Mouse (Mus musculus) embryonic facial prominence, embryonic 13.5 days (tissue): ENCODE results near the gene Ctsw. TPM values are rescaled to one million over a fixed set of nuclear protein-coding genes. Genes with fewer than 3 reads are reported as not detected.

ENCODE experiments used
- ATAC-seq: fragments of 200-750 bp; cut with Nextera tagmentation; 2 replicates; pipeline ENCODE4 v1.8.0; 2017; ENCODE audit warnings: low read depth; ENCODE audit not compliant: insufficient number of reproducible peaks, insufficient read depth, low FRiP score, low TSS enrichment
- H3K27ac ChIP-seq: fragments of 300-500 bp; sonication (generic); 2 replicates; pipeline ENCODE4 v1.5.1; 2015; ENCODE audit warnings: moderate library complexity, mild to moderate bottlenecking, inconsistent platforms
- H3K27me3 ChIP-seq: fragments of 300-500 bp; sonication (generic); 2 replicates; pipeline ENCODE4 v1.6.1; 2015; ENCODE audit warnings: mild to moderate bottlenecking, inconsistent platforms
- H3K36me3 ChIP-seq: fragments of 300-500 bp; sonication (generic); 2 replicates; pipeline ENCODE4 v1.6.1; 2015; ENCODE audit warnings: mild to moderate bottlenecking, inconsistent platforms
- H3K4me1 ChIP-seq: fragments of 300-500 bp; sonication (generic); 2 replicates; pipeline ENCODE4 v1.6.1; 2015; ENCODE audit warnings: inconsistent platforms
- H3K4me2 ChIP-seq: fragments of 300-500 bp; sonication (generic); 2 replicates; pipeline ENCODE4 v1.6.1; 2015; ENCODE audit warnings: moderate library complexity, mild to moderate bottlenecking, inconsistent platforms
- H3K4me3 ChIP-seq: fragments of 300-500 bp; sonication (generic); 2 replicates; pipeline ENCODE4 v1.5.1; 2015; ENCODE audit warnings: mild to moderate bottlenecking, inconsistent platforms
- H3K9ac ChIP-seq: fragments of 300-500 bp; sonication (generic); 2 replicates; pipeline ENCODE4 v1.6.1; 2015; ENCODE audit warnings: mild to moderate bottlenecking, inconsistent platforms
- H3K9me3 ChIP-seq: fragments of 300-500 bp; sonication (generic); 2 replicates; pipeline ENCODE4 v1.6.1; 2016; ENCODE audit warnings: inconsistent platforms
- WGBS: fragments of 180-500 bp; shearing (Covaris S2); methylation state at CpG from one replicate; pipeline ENCODE4 v1.1.7; 2015; ENCODE audit warnings: mixed read lengths; 5-methylcytosine and 5-hydroxymethylcytosine counted together
- polyA plus RNA-seq: library from polyadenylated mRNA; unstranded; fragments of >200 nt; fragmentation: Nextera tagmentation; extraction: Ambion mirVana; gene quantifications from 2 replicates; pipeline ENCODE4 v1.2.1, GENCODE M21; 2015

Ctsw gene
- polyA plus RNA-seq, 1 experiment from 2014 or later, result 2.4 TPM

DNA sequence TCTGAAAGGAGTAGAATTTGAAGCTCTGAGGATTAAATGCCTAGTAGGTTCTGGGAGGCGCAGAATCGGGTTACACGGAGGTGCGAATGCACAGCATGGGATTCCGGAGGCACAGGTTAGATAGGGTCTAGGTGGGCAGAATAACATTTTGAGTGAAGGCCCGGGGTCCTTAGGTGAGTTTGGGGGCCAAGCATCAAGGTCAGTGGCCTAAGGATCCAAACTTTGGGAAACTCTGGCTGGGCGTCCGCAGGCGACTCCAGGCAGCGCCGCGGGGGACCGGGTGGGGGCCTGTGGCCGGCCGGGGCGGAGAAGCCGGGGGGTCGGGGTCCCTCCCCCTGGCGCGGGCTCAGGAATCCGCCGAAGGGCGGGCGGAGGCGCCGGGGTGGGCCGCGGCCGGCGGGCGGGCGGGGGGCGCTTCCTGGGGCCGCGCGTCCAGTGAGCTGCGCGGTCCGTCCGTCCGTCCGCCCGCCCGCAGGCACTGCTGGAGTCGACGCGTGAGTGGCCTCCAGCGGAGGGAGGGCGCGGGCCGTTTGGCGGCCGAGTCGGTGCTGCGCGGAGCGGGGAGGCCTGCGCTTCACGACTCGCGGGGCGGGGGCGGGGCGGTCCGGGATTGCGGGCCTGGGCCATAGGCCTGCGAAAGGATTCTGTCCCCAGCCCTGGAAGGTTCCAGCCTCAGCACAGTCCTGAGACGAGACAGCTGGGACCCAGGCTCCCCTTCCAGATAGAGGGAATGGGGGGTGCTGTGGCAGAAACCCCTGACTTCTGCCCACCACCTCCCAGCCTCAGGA is 6.2 kb upstream of the Ctsw start:
- Histone ChIP-seq H3K27ac (peak overlapping the region; percentile 95), H3K4me2 (peak overlapping the region; percentile 91), H3K9ac (peak overlapping the region; percentile 93), H3K4me1 (peaks cover 29% of the 10 kb centered on the region), H3K36me3 (peaks cover 28% of the 10 kb centered on the region), H3K4me3 (peak overlapping the region; percentile 75), H3K27me3 (no peaks in the 10 kb centered on the region), H3K9me3 (no peaks in the 10 kb centered on the region)
- WGBS, result under 1% methylated on average over 60 of the region's 68 CpGs
- peak; percentile 52 for ATAC-seq

DNA sequence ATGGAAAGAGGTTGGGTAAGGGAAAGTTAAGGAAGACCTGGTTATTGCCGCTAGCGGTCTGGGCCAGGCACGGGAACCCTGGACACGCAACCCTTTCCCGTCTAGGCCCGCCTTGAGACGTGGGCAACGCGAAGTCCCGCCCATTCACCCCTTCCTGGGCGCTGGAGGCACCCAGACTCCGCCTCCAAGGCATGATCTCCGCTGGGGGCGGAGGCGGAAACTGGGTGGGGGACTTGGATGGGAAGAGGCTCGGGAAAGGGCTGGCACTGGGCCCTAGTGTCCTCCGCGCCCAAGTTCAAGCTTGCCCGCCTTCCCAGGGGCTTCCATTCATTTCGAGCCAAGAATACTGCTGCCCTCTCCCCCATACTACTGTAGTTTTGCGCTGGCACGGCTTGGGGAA is 5.4 kb upstream of the Ctsw start, which contains the start of gene Efemp2:
TSS of gene Efemp2 (plus strand) at position 235 of the 400 bp plus-strand sequence.
- no peaks in the 10 kb centered on the region for H3K9me3 ChIP-seq
- peaks cover 21% of the 10 kb centered on the region for H3K36me3 ChIP-seq
- ATAC-seq, result peak; percentile 65
- H3K4me1 ChIP-seq, result peaks cover 29% of the 10 kb centered on the region
- WGBS, result under 1% methylated on average over 22 of the region's 22 CpGs
- H3K27me3 ChIP-seq, result no peaks in the 10 kb centered on the region
- peak within 1 kb of the TSS; percentile 95 for H3K27ac ChIP-seq
- peak within 1 kb of the TSS; percentile 93 for H3K9ac ChIP-seq
- H3K4me3 ChIP-seq, result peak within 1 kb of the TSS; percentile 75
- peak within 1 kb of the TSS; percentile 91 for H3K4me2 ChIP-seq

DNA sequence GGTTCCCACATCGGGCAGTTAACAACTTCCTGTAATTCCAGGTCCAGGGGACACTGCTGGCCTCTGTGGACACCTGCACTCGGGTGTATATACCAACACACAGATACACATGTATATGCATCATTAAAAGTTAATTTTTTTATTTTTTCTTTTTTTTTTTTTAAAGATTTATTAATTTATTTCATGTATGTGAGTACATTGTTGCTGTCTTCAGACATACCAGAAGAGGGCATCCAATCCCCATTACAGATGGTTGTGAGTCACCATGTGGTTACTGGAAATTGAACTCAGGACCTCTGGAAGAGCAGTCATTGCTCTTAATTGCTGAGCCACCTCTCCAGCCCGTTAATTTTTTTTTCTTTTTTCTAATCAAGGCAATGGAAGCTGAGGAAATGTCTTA is 4.5 kb upstream of the Ctsw start:
- no peaks in the 10 kb centered on the region for H3K27me3 ChIP-seq
- peaks cover 14% of the 10 kb centered on the region for H3K36me3 ChIP-seq
- no peak for ATAC-seq
- 83% methylated on average over 3 of the region's 3 CpGs for WGBS
- H3K4me1 ChIP-seq, result peaks cover 32% of the 10 kb centered on the region
- H3K9me3 ChIP-seq, result no peaks in the 10 kb centered on the region
- 0 out of 2 replicates have a peak overlapping the region, but pooled peaks have one; percentile 95 for H3K27ac ChIP-seq
- peak overlapping the region; percentile 91; the same call in 1 of the 2 replicates for H3K4me2 ChIP-seq
- H3K4me3 ChIP-seq, result no peak overlapping the region
- no peak overlapping the region for H3K9ac ChIP-seq

DNA sequence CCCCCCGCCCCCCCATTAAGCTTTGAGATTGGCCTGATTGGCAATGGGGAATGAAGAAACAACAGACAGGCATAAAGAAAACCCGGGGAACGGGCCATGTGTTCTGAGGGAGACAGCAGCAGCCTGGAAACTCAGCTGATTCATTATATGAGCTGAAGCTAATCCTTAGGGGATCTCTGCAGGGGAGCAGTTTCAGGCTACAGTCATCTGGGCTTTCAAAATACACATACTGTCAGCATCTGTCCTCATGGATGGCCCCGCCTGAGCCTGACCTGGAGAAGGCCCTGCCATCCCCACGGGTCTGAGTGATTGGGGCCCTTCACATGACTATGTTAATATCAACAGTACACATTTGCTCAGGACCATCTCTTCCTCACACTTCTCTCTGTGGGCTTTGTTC is 3.5 kb upstream of the Ctsw start:
- H3K27ac ChIP-seq, result peak overlapping the region; percentile 49
- ATAC-seq, result no peak
- H3K4me3 ChIP-seq, result no peak overlapping the region
- H3K4me1 ChIP-seq, result peaks cover 24% of the 10 kb centered on the region
- H3K27me3 ChIP-seq, result no peaks in the 10 kb centered on the region
- H3K9me3 ChIP-seq, result no peaks in the 10 kb centered on the region
- 39% methylated on average over 5 of the region's 5 CpGs for WGBS
- H3K4me2 ChIP-seq, result no peak overlapping the region
- peak overlapping the region; percentile 54; the same call in 1 of the 2 replicates for H3K9ac ChIP-seq
- peaks cover 15% of the 10 kb centered on the region for H3K36me3 ChIP-seq

DNA sequence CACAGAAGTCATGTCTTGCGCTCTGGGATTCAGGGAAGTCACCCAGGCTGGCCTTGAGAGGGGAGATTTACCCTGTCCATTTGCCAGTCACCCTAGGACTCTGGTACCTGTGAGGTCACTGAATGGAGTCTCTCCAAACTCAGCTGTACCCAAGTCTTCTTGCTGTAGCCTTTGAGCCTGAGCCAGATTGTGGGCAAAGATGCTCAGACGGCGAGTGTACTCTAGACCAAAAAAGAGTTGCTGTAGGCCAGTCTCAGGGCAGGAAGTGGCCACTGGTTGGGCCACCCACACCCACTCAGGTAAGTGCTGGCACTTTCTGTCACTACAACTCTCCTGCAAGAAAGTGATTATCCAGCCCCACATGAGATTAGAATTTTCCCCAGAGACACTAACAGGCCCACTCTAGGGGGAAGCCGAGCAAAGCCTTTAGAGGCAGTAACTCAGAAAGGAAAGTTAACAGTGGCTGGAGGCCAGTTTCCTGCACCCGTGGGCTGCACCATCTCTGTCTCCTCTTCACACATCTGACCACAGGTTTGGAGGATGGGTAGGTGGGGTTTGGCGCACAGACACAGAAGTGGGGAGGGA is 1.3 kb downstream of the Ctsw start:
- Histone ChIP-seq H3K4me3 (no peak overlapping the region), H3K27me3 (no peaks in the 10 kb centered on the region), H3K9me3 (no peaks in the 10 kb centered on the region), H3K4me2 (no peak overlapping the region), H3K27ac (no peak overlapping the region), H3K9ac (no peak overlapping the region), H3K4me1 (peaks cover 12% of the 10 kb centered on the region), H3K36me3 (peaks cover 58% of the 10 kb centered on the region)
- WGBS, result 90% methylated on average over 6 of the region's 6 CpGs
- no peak for ATAC-seq

DNA sequence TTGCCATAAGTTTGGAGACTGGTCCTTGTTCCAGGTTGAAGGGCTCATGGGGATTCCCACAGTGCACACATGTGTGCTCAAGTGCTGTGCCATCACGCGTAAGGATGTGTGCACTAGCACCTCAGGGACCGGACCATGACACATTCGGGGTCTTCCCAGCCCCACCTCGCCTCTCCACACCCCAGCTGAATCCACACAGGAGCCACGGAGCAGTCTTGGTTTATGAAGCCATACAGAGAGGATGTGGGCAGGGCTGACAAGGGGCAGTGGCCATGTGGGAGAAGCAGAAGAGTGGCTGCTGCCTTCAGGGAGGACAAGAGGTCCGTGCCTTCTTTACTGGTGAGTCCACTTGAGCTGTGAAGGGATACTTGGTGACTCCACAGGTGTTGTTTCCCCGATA is 3.3 kb downstream of the Ctsw start:
- Histone ChIP-seq H3K36me3 (peaks cover 61% of the 10 kb centered on the region), H3K9ac (0 out of 2 replicates have a peak overlapping the region, but pooled peaks have one; percentile 65), H3K27ac (no peak overlapping the region), H3K9me3 (no peaks in the 10 kb centered on the region), H3K27me3 (no peaks in the 10 kb centered on the region), H3K4me2 (no peak overlapping the region), H3K4me1 (peaks cover 22% of the 10 kb centered on the region), H3K4me3 (no peak overlapping the region)
- 94% methylated on average over 8 of the region's 8 CpGs for WGBS
- no peak for ATAC-seq

DNA sequence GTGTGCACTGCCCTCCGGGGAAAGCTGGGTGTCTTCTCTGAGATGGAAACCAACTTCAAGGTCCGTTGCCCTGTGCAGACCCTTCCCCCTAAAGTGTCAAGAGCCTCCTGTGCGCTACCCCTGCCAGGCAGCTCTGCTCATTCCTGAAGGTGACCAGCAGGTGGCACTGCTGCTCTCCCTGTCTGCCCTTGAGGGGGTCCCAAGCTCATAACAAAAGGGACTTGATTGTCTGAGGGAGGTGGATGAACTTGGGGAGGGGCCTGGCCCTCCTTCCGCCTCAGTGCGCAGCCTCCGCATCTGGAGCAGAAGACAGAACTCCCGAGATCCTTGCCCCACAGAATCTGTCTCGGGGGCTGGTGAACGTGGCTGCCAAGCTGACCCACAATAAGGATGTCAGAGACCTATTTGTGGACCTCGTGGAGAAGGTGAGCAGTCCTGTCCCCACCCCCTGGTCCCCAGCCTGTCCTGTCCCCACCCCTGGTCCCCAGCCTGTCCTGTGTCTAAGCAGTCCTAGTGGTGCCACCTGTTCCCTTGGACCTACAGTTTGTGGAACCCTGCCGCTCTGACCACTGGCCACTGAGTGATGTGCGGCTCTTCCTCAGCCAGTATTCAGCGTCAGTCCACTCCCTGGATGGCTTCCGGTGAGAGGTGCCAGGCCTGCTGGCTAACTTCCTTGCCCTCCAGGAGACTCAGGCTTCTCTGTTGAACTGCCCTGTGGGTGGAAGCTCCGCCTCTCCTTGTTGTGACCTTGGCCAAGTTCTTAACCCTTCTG is 4.3 kb downstream of the Ctsw start:
- whole genome bisulfite sequencing, result 40% methylated on average over 15 of the region's 15 CpGs
- Histone ChIP-seq H3K4me3 (peak overlapping the region; percentile 29), H3K36me3 (peaks cover 61% of the 10 kb centered on the region), H3K27me3 (peaks cover 4% of the 10 kb centered on the region; the same call in 1 of the 2 replicates), H3K9ac (peak overlapping the region; percentile 65), H3K9me3 (no peaks in the 10 kb centered on the region), H3K4me1 (peaks cover 25% of the 10 kb centered on the region), H3K4me2 (peak overlapping the region; percentile 63), H3K27ac (peak overlapping the region; percentile 44; the same call in 1 of the 2 replicates)
- 0 out of 2 replicates have a peak, but pooled peaks have one; percentile 29 for ATAC-seq

DNA sequence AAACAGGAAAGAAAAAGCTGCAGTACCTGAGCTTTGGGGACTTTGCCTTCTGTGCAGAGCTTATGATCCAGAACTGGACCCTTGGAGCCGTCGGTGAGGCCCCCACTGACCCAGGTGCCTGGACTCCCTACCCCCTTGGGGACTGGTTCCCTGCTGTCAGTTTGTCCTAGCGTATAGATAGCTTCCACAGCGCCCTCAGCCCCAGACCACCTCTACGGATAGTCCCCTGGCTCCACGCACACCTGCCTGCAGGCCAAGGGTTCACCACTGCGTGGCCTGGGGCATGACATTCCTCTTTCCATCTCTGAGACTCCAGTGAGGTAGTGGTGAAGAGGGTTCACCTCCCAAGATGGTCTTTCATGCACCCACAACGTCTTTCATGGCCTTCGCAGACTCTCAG is 5.1 kb downstream of the Ctsw start:
- WGBS, result 86% methylated on average over 9 of the region's 9 CpGs
- Histone ChIP-seq H3K9ac (no peak overlapping the region), H3K4me1 (peaks cover 22% of the 10 kb centered on the region), H3K27me3 (peaks cover 7% of the 10 kb centered on the region; the same call in 1 of the 2 replicates), H3K27ac (no peak overlapping the region), H3K4me2 (no peak overlapping the region), H3K4me3 (no peak overlapping the region), H3K9me3 (no peaks in the 10 kb centered on the region), H3K36me3 (peaks cover 61% of the 10 kb centered on the region)
- ATAC-seq, result no peak

DNA sequence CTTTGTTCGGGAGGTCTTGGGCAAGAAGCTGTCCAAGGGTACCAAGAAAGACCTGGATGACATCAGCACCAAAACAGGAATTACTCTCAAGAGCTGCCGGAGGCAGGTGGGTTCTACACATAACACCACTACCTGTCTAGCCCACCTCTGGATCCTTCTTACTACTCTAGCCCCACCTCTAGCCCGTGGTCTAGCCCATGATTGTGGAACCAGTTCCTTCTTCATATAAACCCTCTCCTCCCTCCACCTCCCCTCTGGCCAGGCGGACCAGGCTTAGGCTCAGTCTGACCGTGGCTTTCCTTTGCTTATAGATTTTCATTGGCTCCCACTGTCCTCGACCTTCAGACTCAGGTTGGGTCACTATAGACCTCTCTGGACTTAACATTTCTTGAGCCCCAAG is 6.9 kb downstream of the Ctsw start:
- WGBS, result 85% methylated on average over 6 of the region's 6 CpGs
- no peak for ATAC-seq
- Histone ChIP-seq H3K4me1 (peaks cover 30% of the 10 kb centered on the region), H3K27ac (no peak overlapping the region), H3K9me3 (no peaks in the 10 kb centered on the region), H3K9ac (peak overlapping the region; percentile 79), H3K4me3 (peak overlapping the region; percentile 68), H3K4me2 (peak overlapping the region; percentile 91), H3K27me3 (peaks cover 7% of the 10 kb centered on the region; the same call in 1 of the 2 replicates), H3K36me3 (peaks cover 45% of the 10 kb centered on the region)

DNA sequence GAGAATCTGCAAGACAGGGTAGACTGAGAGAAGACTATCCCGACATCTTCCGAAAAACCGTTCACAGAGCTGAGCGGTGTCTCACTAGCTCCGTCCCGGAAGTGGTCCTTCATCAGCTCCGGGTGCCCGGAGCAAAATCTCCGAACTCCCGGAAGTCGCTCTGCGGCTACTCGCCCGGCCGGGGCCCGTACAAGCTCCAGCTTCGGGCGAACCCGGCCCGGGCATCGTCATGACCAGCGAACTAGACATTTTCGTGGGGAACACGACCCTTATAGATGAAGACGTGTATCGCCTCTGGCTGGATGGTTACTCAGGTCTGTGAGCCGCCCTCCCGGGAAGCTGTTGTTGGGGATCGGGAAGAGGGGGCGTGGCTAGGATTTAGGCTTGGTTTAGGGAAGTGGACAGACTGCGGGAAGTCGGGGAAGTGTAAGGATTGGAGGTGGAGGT is 7.8 kb downstream of the Ctsw start, which contains the start of gene Fibp:
TSS of gene Fibp (plus strand) at position 151 of the 447 bp plus-strand sequence.
- H3K36me3 ChIP-seq, result peaks cover 35% of the 10 kb centered on the region
- H3K9me3 ChIP-seq, result no peaks in the 10 kb centered on the region
- 0 out of 2 replicates have a peak, but pooled peaks have one; percentile 53 for ATAC-seq
- peaks cover 39% of the 10 kb centered on the region for H3K4me1 ChIP-seq
- H3K27ac ChIP-seq, result peak within 1 kb of the TSS; percentile 70
- under 1% methylated on average over 32 of the region's 32 CpGs for WGBS
- H3K4me3 ChIP-seq, result peak within 1 kb of the TSS; percentile 68
- H3K27me3 ChIP-seq, result peaks cover 7% of the 10 kb centered on the region; the same call in 1 of the 2 replicates
- H3K9ac ChIP-seq, result peak within 1 kb of the TSS; percentile 79
- peak within 1 kb of the TSS; percentile 91 for H3K4me2 ChIP-seq

DNA sequence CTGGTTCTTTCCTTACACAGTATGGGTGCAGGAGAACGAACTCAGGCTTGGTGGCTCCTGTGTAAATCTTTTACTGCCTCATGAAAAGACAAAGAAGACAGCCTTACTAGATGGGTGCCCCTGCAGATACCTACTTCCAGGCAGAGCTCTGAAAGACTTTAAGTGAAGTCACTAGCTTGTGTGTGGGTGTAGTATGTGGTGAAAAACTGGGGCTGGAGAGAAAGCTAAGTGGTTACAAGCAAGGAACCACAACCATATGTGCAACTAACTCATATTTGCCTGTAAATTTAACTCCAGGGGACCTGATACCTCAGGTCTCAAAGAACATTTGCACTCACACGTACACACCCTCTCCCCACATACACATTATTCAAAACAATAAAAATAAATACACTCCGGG is 8.4 kb downstream of the Ctsw start:
- Histone ChIP-seq H3K9ac (peak overlapping the region; percentile 79), H3K27me3 (peaks cover 7% of the 10 kb centered on the region; the same call in 1 of the 2 replicates), H3K36me3 (peaks cover 30% of the 10 kb centered on the region), H3K27ac (peak overlapping the region; percentile 70; the same call in 1 of the 2 replicates), H3K4me3 (peak overlapping the region; percentile 68), H3K9me3 (no peaks in the 10 kb centered on the region), H3K4me1 (peaks cover 45% of the 10 kb centered on the region), H3K4me2 (peak overlapping the region; percentile 91)
- ATAC-seq, result no peak
- 37% methylated on average over 3 of the region's 3 CpGs for WGBS
